Mouse (Mus musculus) myocyte (in vitro differentiated cells): ENCODE measurements at regions not wholly inside any gene's neighbourhood (a gene's known extent, or its start where the extent isn't known, plus 50 kb on each side); places are given as distances from the start of the nearest gene placed in this dataset.

Experiments
- CEBPB ChIP-seq: IDR thresholded peaks from 2 replicates; pipeline ENCODE4 v1.6.1; 2011; ENCODE audit warnings: mild to moderate bottlenecking, moderate library complexity; ENCODE audit not compliant: poor library complexity, insufficient read depth, severe bottlenecking
- E2F4 ChIP-seq: IDR thresholded peaks from one replicate; pipeline ENCODE4 v1.6.1; 2011; ENCODE audit warnings: mild to moderate bottlenecking, control low read depth, moderate library complexity; ENCODE audit not compliant: insufficient read depth
- POLR2A ChIP-seq: IDR thresholded peaks from one replicate; pipeline ENCODE4 v1.6.1; 2011; ENCODE audit warnings: low read depth, mild to moderate bottlenecking, control low read depth, moderate library complexity; ENCODE audit not compliant: insufficient read length
- POLR2AphosphoS2 ChIP-seq: IDR thresholded peaks from one replicate; pipeline ENCODE4 v1.6.1; 2011; ENCODE audit warnings: low read depth, control low read depth; ENCODE audit not compliant: insufficient read length
- REST ChIP-seq: IDR thresholded peaks from one replicate; pipeline ENCODE4 v1.6.1; 2011; ENCODE audit warnings: mild to moderate bottlenecking, control low read depth, moderate library complexity; ENCODE audit not compliant: insufficient read depth, insufficient read length
- TCF12 ChIP-seq: IDR thresholded peaks from one replicate; pipeline ENCODE4 v1.6.1; 2011; ENCODE audit warnings: mild to moderate bottlenecking, control low read depth; ENCODE audit not compliant: poor library complexity, insufficient read depth, severe bottlenecking
- USF1 ChIP-seq: IDR thresholded peaks from one replicate; pipeline ENCODE4 v1.6.1; 2011; ENCODE audit warnings: low read depth, mild to moderate bottlenecking, control low read depth, moderate library complexity

GRCm38 (mm10) chr2:131704406-131704805 is 142.3 kb upstream of the Adra1d start:
- no peak for TF ChIP-seq E2F4
- TF ChIP-seq POLR2A: no peak
- TF ChIP-seq TCF12: no peak
- no peak for TF ChIP-seq POLR2AphosphoS2
- no peak for TF ChIP-seq USF1
- no peak for TF ChIP-seq CEBPB
- no peak for TF ChIP-seq REST
